Mouse (Mus musculus) midbrain, embryonic 14.5 days (tissue): Measurements from ENCODE around the gene Gnptg. TPM values are rescaled to one million over a fixed set of nuclear protein-coding genes. Genes with fewer than 3 reads are reported as not detected.

Experiments used
- ATAC-seq: fragments of 200-750 bp; cut with Nextera tagmentation; 2 replicates; pipeline ENCODE4 v1.8.0; 2017; ENCODE audit warnings: moderate number of reproducible peaks, moderate library complexity; ENCODE audit not compliant: low FRiP score, low TSS enrichment
- DNase-seq: peaks from one replicate; pipeline ENCODE4 v3.0.0-alpha.2; 2015
- H3K27ac ChIP-seq: fragments of 300-500 bp; sonication (generic); replicated peaks from 2 replicates; pipeline ENCODE4 v1.5.1; 2014; ENCODE audit warnings: mild to moderate bottlenecking, low read depth, low read length, moderate library complexity
- H3K27me3 ChIP-seq: fragments of 300-500 bp; sonication (generic); 2 replicates; pipeline ENCODE4 v1.6.1; 2014; ENCODE audit warnings: low read length, control low read depth, mixed read lengths; ENCODE audit not compliant: control insufficient read depth, insufficient read depth
- H3K36me3 ChIP-seq: fragments of 300-500 bp; sonication (generic); 2 replicates; pipeline ENCODE4 v1.6.1; 2014; ENCODE audit warnings: low read length, control low read depth; ENCODE audit not compliant: control insufficient read depth, insufficient read depth
- H3K4me1 ChIP-seq: fragments of 300-500 bp; sonication (generic); 2 replicates; pipeline ENCODE4 v1.6.1; 2014; ENCODE audit warnings: mild to moderate bottlenecking, antibody characterized with exemption, low read length, control low read depth; ENCODE audit not compliant: control insufficient read depth, insufficient read depth
- H3K4me2 ChIP-seq: fragments of 300-500 bp; sonication (generic); 2 replicates; pipeline ENCODE4 v1.6.1; 2014; ENCODE audit warnings: mild to moderate bottlenecking, low read length, moderate library complexity
- H3K4me3 ChIP-seq: fragments of 300-500 bp; sonication (generic); replicated peaks from 2 replicates; pipeline ENCODE4 v1.5.1; 2014; ENCODE audit warnings: low read depth, low read length
- H3K9ac ChIP-seq: fragments of 300-500 bp; sonication (generic); replicated peaks from 2 replicates; pipeline ENCODE4 v1.6.1; 2014; ENCODE audit warnings: mild to moderate bottlenecking, low read length, moderate library complexity
- H3K9me3 ChIP-seq: fragments of 300-500 bp; sonication (generic); 2 replicates; pipeline ENCODE4 v1.6.1; 2016; ENCODE audit warnings: low read length, control low read depth, mixed read lengths; ENCODE audit not compliant: control insufficient read depth
- WGBS: fragments of 180-500 bp; shearing (Covaris S2); extraction: QIAGEN DNeasy Blood & Tissue Kit; methylation state at CpG from one replicate; pipeline ENCODE4 v1.1.7; 2014; 5-methylcytosine and 5-hydroxymethylcytosine counted together
- polyA plus RNA-seq: library from polyadenylated mRNA; unstranded; fragments of >200 nt; fragmentation: Nextera tagmentation; extraction: Ambion mirVana; gene quantifications from 2 replicates; pipeline ENCODE4 v1.2.1, GENCODE M21; 2014

Gnptg gene
- polyA plus RNA-seq, 1 experiment from 2014 or later = 79.0 TPM

DNA sequence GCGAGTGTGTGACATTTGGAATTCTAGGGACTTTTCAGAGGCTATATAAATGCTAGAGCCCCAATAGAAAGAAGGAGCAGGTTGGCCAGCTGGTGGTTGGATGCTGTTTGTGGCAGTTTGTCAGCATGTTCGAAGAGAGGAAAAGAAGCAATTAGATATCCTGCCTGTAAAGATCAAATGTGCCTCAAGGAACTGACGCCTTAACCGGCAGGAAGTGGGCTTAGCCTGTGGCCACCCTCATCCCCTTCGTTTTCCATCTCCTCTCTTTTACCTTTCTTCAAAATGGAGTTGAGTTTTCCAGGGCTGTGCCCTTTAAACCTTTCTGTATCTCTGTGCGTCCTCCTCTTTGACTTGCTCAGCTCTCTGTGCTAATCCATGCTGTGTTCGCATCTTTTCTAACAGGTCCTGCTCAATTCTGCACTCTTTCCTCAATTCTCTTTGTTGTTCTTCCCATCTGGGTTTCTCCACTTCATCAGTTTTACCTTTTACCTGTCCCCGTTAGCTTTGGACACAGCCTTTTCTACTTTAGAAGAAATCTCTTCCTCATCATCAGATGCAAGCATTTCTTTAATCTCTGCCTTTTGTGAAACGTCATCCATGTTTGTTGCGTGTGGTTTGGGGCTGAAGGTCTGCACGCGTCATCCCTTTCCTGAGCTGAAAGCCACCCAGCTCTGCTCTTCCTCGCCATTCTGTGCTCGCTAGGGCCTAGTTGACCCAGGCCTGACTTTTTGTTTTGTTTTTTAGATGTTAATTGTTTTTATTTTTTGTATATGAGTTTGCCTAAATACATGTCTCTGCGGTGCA lies 20.2 kb downstream of the Gnptg start:
- H3K9me3 ChIP-seq = no peaks in the 10 kb centered on the region
- H3K4me2 ChIP-seq = no peak overlapping the region

DNA sequence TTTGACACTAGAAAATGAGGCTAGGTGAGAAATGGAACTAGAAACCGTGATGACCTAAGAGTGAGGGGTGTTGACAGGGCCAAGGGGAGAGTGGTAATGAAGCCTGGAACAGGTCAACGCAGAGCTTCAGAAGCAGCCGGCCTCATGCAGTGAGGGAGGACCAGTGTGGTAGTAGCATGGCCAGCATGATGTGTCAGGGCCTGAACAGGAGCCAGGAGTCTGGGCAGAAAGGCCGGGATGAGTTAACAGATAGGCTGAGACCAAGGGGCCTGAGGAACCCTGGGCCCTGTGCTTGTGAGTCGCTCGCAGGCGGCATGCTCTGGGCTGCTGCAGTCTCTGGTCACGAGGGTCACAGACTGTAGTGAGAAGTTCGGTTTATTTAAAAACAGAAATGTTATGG lies 21.0 kb downstream of the Gnptg start:
- DNase-seq = no peak
- no peak overlapping the region for H3K4me2 ChIP-seq
- peaks cover 10% of the 10 kb centered on the region; the same call in 1 of the 2 replicates for H3K4me1 ChIP-seq
- no peaks in the 10 kb centered on the region for H3K9me3 ChIP-seq
- H3K4me3 ChIP-seq = no peak overlapping the region
- no peak for ATAC-seq
- no peak overlapping the region for H3K27ac ChIP-seq
- H3K36me3 ChIP-seq = peaks cover 41% of the 10 kb centered on the region
- no peak overlapping the region for H3K9ac ChIP-seq
- no peaks in the 10 kb centered on the region for H3K27me3 ChIP-seq
- 91% methylated on average over 9 of the region's 9 CpGs for WGBS

More for the DNA sequence above, 20.2 kb downstream of the Gnptg start:
- H3K27me3 ChIP-seq = no peaks in the 10 kb centered on the region
- peaks cover 34% of the 10 kb centered on the region for H3K36me3 ChIP-seq
- DNase-seq (no peak), ATAC-seq (no peak)
- WGBS = 96% methylated on average over 15 of the region's 15 CpGs
- H3K27ac ChIP-seq = no peak overlapping the region
- H3K4me3 ChIP-seq = no peak overlapping the region
- peaks cover 10% of the 10 kb centered on the region; the same call in 1 of the 2 replicates for H3K4me1 ChIP-seq
- H3K9ac ChIP-seq = no peak overlapping the region

DNA sequence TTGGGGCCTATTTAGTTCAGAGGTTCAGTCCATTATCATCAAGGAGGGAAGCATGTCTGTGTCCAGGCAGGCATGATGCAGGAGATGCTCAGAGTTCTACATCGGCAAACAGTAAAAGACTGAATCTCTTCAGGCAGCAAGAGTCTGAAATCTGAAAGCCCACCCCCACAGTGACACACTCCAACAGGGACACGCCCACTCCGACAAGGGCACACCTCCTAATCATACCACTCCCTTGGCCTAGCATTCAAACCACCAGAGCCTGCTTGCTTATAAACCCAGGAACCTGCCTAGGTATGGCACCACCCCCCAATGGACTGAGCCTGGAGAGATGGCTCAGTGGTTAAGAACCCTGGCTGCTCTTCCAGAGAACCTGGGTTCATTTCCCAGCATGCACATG lies 24.5 kb downstream of the Gnptg start:
- H3K27me3 ChIP-seq = no peaks in the 10 kb centered on the region
- no peak overlapping the region for H3K4me3 ChIP-seq
- no peak overlapping the region for H3K27ac ChIP-seq
- no peak overlapping the region for H3K9ac ChIP-seq
- no peak for DNase-seq
- 91% methylated on average over 3 of the region's 3 CpGs for WGBS
- H3K9me3 ChIP-seq = no peaks in the 10 kb centered on the region
- H3K4me1 ChIP-seq = no peaks in the 10 kb centered on the region
- no peak for ATAC-seq
- peaks cover 74% of the 10 kb centered on the region for H3K36me3 ChIP-seq
- H3K4me2 ChIP-seq = no peak overlapping the region

DNA sequence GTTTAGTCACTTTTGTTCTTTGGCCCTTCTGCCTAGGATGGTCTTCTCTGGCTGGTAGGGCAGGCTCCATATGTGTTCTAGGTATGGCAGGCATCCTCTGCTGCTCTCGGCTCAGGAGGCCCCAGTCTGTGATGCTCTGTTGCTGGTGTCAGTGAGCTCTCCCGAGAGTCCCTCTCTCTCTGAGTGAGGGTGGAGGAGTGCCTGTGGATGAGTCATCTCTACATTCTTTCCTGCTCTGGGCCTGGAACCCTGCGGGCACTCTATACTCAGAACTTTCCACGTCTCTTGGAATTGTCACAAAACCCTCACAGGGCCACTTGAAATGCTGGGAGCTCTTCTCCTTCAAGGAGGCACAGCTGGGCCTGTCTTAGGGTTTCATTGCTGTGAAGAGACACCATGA lies 28.2 kb downstream of the Gnptg start:
- Histone ChIP-seq H3K4me1 (no peaks in the 10 kb centered on the region), H3K27me3 (no peaks in the 10 kb centered on the region), H3K4me3 (no peak overlapping the region), H3K9ac (no peak overlapping the region), H3K27ac (no peak overlapping the region), H3K9me3 (no peaks in the 10 kb centered on the region), H3K36me3 (peaks cover 92% of the 10 kb centered on the region), H3K4me2 (no peak overlapping the region)
- no peak for DNase-seq
- ATAC-seq = no peak
- WGBS = 94% methylated on average over 4 of the region's 4 CpGs

DNA sequence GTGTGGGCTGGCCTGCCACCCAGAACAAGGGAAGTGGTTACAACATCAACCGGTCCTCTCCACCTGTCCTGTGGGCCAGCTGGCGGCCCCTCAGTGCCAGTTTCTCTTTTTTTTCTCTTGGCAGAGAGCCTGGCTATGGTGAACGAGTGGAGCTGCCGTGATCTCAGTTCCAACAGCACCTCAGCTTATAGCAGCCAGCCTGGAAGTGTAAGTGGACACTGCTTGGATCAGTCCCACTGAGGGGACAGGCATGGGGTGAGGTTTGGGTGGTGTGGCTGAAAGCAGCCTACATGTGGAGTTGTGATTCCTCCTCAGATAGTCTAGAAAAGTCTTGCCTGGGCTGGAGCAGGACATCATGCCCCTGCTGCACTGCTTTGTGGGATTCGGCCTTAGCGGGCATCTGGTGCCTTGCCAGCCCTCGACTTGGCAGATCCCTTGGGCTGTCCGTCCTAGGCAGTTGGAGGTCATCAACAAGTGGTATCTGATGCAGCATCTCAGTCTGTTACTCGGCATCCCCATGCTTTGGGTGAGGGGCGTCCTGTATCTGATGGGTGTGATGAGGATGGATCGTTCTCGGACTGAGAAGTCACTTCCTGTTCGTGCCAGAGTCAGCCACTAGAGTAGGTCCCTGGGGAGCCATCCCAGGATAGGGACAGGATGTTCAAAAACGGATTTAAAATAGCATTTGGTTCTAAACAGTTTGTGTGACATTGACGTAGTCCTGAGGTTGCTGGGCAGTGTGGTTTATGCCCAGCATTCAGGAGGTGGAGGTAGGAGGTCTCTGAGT lies 29.1 kb downstream of the Gnptg start:
- Histone ChIP-seq H3K27ac (no peak overlapping the region), H3K4me3 (no peak overlapping the region), H3K9ac (no peak overlapping the region), H3K4me1 (no peaks in the 10 kb centered on the region), H3K27me3 (no peaks in the 10 kb centered on the region), H3K36me3 (peaks cover 94% of the 10 kb centered on the region), H3K9me3 (no peaks in the 10 kb centered on the region), H3K4me2 (no peak overlapping the region)
- DNase-seq (no peak), ATAC-seq (no peak)
- WGBS = 93% methylated on average over 15 of the region's 15 CpGs

DNA sequence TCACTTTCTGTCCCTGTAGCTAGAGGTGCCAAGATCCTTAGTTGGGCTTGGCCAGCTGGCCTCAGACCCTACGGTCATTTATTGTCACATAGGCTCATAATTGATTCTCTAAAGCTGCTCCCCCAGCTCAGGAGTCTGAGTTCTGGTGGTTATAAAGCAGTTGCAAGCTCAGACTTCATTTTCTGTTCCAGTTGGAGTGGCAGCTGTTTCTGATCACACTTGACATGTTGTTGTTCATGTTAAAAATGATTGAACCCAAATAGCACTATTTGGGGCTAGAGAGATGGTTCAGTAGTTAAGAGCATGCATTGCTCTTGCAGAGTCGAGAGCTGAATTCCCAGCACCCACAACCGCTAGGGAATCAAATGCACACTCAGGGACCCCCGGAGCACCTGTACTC lies 29.9 kb downstream of the Gnptg start:
- H3K4me2 ChIP-seq = no peak overlapping the region
- 97% methylated on average over 4 of the region's 4 CpGs for WGBS
- no peaks in the 10 kb centered on the region for H3K27me3 ChIP-seq
- H3K36me3 ChIP-seq = peaks cover 94% of the 10 kb centered on the region
- DNase-seq (no peak), ATAC-seq (no peak)
- H3K4me1 ChIP-seq = no peaks in the 10 kb centered on the region
- no peaks in the 10 kb centered on the region for H3K9me3 ChIP-seq
- H3K4me3 ChIP-seq = no peak overlapping the region
- no peak overlapping the region for H3K9ac ChIP-seq
- H3K27ac ChIP-seq = no peak overlapping the region

DNA sequence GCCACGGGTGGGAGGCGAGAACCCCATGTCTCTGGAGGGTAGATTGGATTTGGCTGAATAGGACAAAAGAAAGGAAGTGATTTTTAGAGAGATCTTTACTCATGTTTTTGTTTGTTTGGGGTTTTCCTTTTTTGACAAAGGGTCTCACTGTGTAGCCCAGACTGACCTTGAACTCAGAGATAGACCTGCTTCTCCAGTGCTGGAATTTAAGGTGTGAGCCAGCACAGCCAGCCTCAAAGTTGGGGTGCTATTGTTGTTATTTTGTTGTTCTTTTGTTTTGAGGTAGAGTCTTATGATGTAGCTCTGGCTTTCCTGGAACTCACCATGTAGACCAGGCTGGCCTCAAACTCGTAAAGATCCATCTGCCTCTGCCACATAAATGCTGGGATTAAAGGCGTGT lies 37.5 kb downstream of the Gnptg start:
- WGBS = 96% methylated on average over 4 of the region's 4 CpGs

DNA sequence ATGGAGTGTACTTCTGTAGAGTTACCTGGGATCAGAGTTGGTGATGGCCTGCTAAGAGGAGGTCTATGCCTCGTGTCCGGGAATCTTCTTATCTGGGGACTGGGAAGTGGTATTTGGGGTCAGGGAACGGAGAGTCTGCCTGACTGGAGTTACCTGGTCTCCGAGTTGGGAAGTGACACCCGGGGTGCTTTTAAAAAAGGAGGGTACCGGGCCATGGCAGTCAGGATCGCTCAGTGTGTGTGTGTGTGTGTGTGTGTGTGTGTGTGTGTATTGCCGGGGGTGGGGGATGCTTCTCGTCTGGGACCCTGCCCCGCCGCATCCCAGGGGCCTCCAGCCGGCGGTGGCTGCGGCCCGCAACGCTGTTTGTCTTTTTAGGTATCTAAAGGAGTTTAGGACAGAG lies 50.8 kb downstream of the Gnptg start:
- Histone ChIP-seq H3K9me3 (no peaks in the 10 kb centered on the region), H3K9ac (peak overlapping the region; percentile 79), H3K4me2 (peak overlapping the region; percentile 71), H3K4me3 (peak overlapping the region; percentile 90), H3K36me3 (peaks cover 15% of the 10 kb centered on the region; the same call in 1 of the 2 replicates), H3K27ac (no peak overlapping the region), H3K27me3 (no peaks in the 10 kb centered on the region), H3K4me1 (peaks cover 20% of the 10 kb centered on the region)
- ATAC-seq (no peak), DNase-seq (no peak)
- 2% methylated on average over 16 of the region's 16 CpGs for WGBS

More for the DNA sequence above, 37.5 kb downstream of the Gnptg start:
- Histone ChIP-seq H3K4me3 (no peak overlapping the region), H3K4me2 (no peak overlapping the region), H3K9ac (no peak overlapping the region), H3K27me3 (no peaks in the 10 kb centered on the region), H3K36me3 (peaks cover 68% of the 10 kb centered on the region), H3K9me3 (no peaks in the 10 kb centered on the region), H3K27ac (no peak overlapping the region), H3K4me1 (no peaks in the 10 kb centered on the region)
- ATAC-seq = no peak
- DNase-seq = no peak
